Mouse (Mus musculus): ENCODE data around the gene Mcoln2.
A peak's percentile ranks its signal among the peaks of the same experiment; 100 is the strongest.

GRCm38 (mm10) chr3:146122807-146123463, 26.7 kb upstream of the Mcoln2 start:
- TF ChIP-seq TCF12 (IDR thresholded peaks at IDR 0.05; ENCODE audit: low read depth, low read length): peak; percentile 96
- TF ChIP-seq KAT2A (IDR thresholded peaks at IDR 0.05; ENCODE audit: insufficient replicate concordance, low read length): no peak
- TF ChIP-seq CHD2 (IDR thresholded peaks at IDR 0.05; ENCODE audit: low read length): peak; percentile 75; the same call in 1 of the 2 replicates
- no peak for TF ChIP-seq CTCF (conservative IDR thresholded peaks at IDR 0.05 in 1 of 2, IDR thresholded peaks at IDR 0.05 in 1 of 2; ENCODE audit: low read depth in 2 of 2, low read length in 2 of 2)
- peak; percentile 100 for TF ChIP-seq EP300 (IDR thresholded peaks at IDR 0.05; ENCODE audit: low read length)
- peak; percentile 93 for TF ChIP-seq MEF2A (IDR thresholded peaks at IDR 0.05; ENCODE audit: borderline replicate concordance, low read depth, low read length)
- no peak for TF ChIP-seq SMC3 (IDR thresholded peaks at IDR 0.05; ENCODE audit: low read depth, low read length)
- peak; percentile 100 for TF ChIP-seq ZNF384 (IDR thresholded peaks at IDR 0.05; ENCODE audit: low read depth, low read length)
- TF ChIP-seq UBTF (IDR thresholded peaks at IDR 0.05; ENCODE audit: low read depth, low read length): no peak; the same call in 1 of the 2 replicates
- TF ChIP-seq HCFC1 (IDR thresholded peaks at IDR 0.05; ENCODE audit: low read depth, low read length): peak; percentile 49; the same call in 1 of the 2 replicates
